Mouse (Mus musculus): Measurements from ENCODE around the gene Fbxl2.

DNA sequence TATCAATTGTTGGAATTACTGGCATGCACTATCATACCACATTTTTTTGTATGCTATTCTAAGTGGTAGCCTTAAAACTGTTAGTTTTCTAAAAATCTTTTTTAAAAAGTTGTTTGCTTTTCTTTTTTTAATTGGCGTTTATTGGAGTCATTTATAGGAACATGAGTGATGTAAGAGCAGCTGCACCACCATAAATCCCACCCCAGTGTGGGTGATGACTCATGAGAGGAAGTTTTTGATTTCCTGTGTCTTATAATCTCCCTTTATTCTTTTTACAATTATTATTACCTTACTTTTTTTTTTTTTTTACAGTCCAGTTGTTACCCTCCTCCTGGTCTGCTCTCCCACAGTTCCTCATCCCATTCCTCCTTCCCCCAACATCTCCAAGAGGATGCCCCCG lies 48.9 kb upstream of the Fbxl2 start:
- TF ChIP-seq UBTF (IDR thresholded peaks at IDR 0.05; ENCODE audit: low read depth, low read length) (no peak), POLR2A (IDR thresholded peaks at IDR 0.05; ENCODE audit: low read depth, low read length) (no peak), CTCF (conservative IDR thresholded peaks at IDR 0.05 in 1 of 2, IDR thresholded peaks at IDR 0.05 in 1 of 2; ENCODE audit: low read depth in 2 of 2, low read length in 2 of 2) (no peak), TCF12 (IDR thresholded peaks at IDR 0.05; ENCODE audit: low read depth, low read length) (no peak), MXI1 (IDR thresholded peaks at IDR 0.05; ENCODE audit: low read depth, low read length) (no peak), MAX (IDR thresholded peaks at IDR 0.05; ENCODE audit: low read length) (no peak), ZNF384 (IDR thresholded peaks at IDR 0.05; ENCODE audit: low read depth, low read length) (no peak)
